Mouse (Mus musculus) left cerebral cortex, adult 8-10 months (tissue): Measurements from ENCODE around the gene Rasa4. TPM values are rescaled to one million over a fixed set of nuclear protein-coding genes. Genes with fewer than 3 reads are reported as not detected.

Experiments used
- microRNA-seq, 2 experiments: library from miRNA; unstranded; fragments of <30 nt; microRNA quantifications; one replicate each; pipeline ENCODE4 v1.2.0; 2022
- total RNA-seq, 4 experiments: library from RNA; stranded (reverse); gene quantifications; 2 replicates each; pipeline ENCODE4 v1.2.4; 2022

The Rasa4 gene
- total RNA-seq, 4 experiments from 2014 or later, result 6.2 to 13.4 (median 8.0) TPM

Small RNA genes within 50 kb of the gene (microRNA-seq; reads per million reads assigned to microRNA genes)
- 0.42 to 2.4 reads per million in 2 experiments for gene Mir7035

Other genes with a start within 250 kb of the Rasa4 start
- gene Hspb1, start 196.0 kb upstream of the Rasa4 start, total RNA-seq, result 10 to 100 TPM; 10.9 to 20.6 (median 14.7) TPM
- 1,000 to 10,000 TPM; 1,072 to 1,089 (median 1,074) TPM for gene Ywhag, start 149.3 kb upstream of the Rasa4 start, total RNA-seq
- gene Ssc4d, start 109.4 kb upstream of the Rasa4 start, total RNA-seq, result 1 to 10 TPM; 1.3 to 2.8 (median 2.0) TPM
- gene Zp3, start 103.8 kb upstream of the Rasa4 start, total RNA-seq, result not detected
- 10 to 100 TPM in 1 of 4 experiments, 1 to 10 TPM in 3; 7.5 to 11.3 (median 9.6) TPM for gene Dtx2, start 89.1 kb upstream of the Rasa4 start, total RNA-seq
- not detected for gene Upk3b, start 45.4 kb upstream of the Rasa4 start, total RNA-seq
- gene Upk3bl, start 29.4 kb upstream of the Rasa4 start, total RNA-seq, result under 1 TPM in 2 of 4 experiments, not detected in 2; 0.59 to 0.81 TPM
- gene Polr2j, start 32.7 kb downstream of the Rasa4 start, total RNA-seq, result 10 to 100 TPM; 66.2 to 83.2 (median 70.9) TPM
- 10 to 100 TPM; 11.6 to 14.9 (median 13.4) TPM for gene Lrwd1, start 52.2 kb downstream of the Rasa4 start, total RNA-seq
- 10 to 100 TPM in 2 of 4 experiments, 1 to 10 TPM in 2; 8.5 to 12.2 (median 9.9) TPM for gene Alkbh4, start 52.2 kb downstream of the Rasa4 start, total RNA-seq
- gene Orai2, start 86.8 kb downstream of the Rasa4 start, total RNA-seq, result 10 to 100 TPM; 46.5 to 53.3 (median 49.2) TPM
- gene Prkrip1, start 115.0 kb downstream of the Rasa4 start, total RNA-seq, result 10 to 100 TPM; 25.2 to 36.0 (median 26.9) TPM
- 1 to 10 TPM; 5.3 to 7.5 (median 6.7) TPM for gene Sh2b2, start 162.6 kb downstream of the Rasa4 start, total RNA-seq